Mouse (Mus musculus): ENCODE results near the gene Gm21188. TPM values are rescaled to one million over a fixed set of nuclear protein-coding genes. Genes with fewer than 3 reads are reported as not detected.
A peak's percentile ranks its signal among the peaks of the same experiment; 100 is the strongest.
"Not testable (repeated sequence)": the region's sequence is repeated elsewhere in the genome, so short reads cannot be mapped to it uniquely, and the experiment has no call there.

Gm21188 gene
- polyA plus RNA-seq, 1 experiment from 2014 or later, result not detected

DNA sequence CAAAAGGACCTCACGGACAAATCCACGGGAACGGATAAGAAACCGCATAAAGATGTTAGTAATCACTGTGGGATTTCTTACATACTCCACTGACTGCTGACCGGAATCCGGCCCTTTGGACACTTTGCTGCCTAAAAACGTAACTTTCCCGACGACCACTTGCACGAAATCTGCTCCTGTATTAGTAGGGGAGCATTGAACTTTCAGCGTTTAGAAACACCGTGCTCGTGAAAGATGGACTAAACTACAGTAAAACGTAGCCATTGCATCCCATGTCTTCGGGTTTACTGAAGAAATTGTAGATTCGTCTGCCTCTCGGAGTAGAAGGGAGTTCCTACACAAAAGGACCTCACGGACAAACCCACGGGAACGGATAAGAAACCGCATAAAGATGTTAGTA, 27.0 kb downstream of the Gm21188 start:
- 2% methylated on average over 21 of the region's 21 CpGs for WGBS

DNA sequence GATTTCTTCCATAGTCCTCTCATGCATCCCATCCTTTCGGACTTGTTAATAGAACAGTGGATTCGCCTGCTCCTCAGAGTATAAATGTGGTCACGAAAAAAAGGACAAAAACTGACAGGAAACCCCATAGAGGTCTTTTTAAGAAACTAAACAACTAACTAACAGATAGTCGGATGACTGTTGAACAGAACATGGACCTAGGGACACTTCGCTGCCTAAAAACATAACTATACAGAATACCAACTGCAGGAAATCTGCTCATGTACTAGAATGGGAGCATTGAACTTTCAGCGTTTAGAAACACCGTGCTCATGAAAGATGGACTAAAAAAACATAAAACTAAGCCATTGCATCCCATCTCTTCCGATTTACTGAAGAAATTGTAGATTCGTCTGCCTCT, 27.4 kb downstream of the Gm21188 start:
- not testable (repeated sequence) for ATAC-seq (ENCODE audit: insufficient number of reproducible peaks, insufficient read depth, low FRiP score, low TSS enrichment); H3K9ac ChIP-seq; H3K27ac ChIP-seq; H3K9me3 ChIP-seq; H3K4me3 ChIP-seq; H3K4me2 ChIP-seq (replicated peaks); H3K4me1 ChIP-seq; H3K36me3 ChIP-seq
- 10% methylated on average over 9 of the region's 9 CpGs for WGBS
- H3K27me3 ChIP-seq, result peaks cover 16% of the 10 kb centered on the region

More for the DNA sequence above, 27.0 kb downstream of the Gm21188 start:
- H3K4me3 ChIP-seq; ATAC-seq (ENCODE audit: insufficient number of reproducible peaks, insufficient read depth, low FRiP score, low TSS enrichment); H3K4me1 ChIP-seq; H3K9me3 ChIP-seq; H3K4me2 ChIP-seq (replicated peaks); H3K27ac ChIP-seq; H3K9ac ChIP-seq; H3K36me3 ChIP-seq: not testable (repeated sequence)
- H3K27me3 ChIP-seq, result peaks cover 16% of the 10 kb centered on the region

DNA sequence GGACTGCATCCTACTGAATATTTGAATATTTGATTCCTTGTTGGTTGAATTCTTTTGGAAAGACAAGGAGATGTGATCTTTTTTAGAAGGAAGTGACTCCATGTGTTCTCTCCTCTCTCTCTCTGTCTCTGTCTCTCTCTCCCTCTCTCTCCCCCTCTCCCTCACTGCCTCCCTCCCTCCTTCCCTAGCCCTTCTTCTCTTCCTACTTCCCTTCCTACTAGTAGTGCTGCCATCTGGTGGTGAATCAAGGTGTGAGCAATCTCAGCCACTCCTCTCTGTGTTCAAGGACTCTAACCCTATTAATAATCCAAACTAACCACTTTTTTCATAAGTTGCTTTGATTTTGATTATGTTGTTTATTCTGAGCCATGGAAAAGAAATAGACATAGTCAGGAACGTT, 30.5 kb downstream of the Gm21188 start:
- not testable (repeated sequence) for H3K4me1 ChIP-seq; H3K27ac ChIP-seq; ATAC-seq (ENCODE audit: insufficient number of reproducible peaks, insufficient read depth, low FRiP score, low TSS enrichment); H3K4me3 ChIP-seq; H3K4me2 ChIP-seq (replicated peaks); H3K9ac ChIP-seq; H3K9me3 ChIP-seq; H3K36me3 ChIP-seq
- WGBS, result no CpG with 5 or more reads among the region's 1 CpGs
- H3K27me3 ChIP-seq, result peaks cover 16% of the 10 kb centered on the region

DNA sequence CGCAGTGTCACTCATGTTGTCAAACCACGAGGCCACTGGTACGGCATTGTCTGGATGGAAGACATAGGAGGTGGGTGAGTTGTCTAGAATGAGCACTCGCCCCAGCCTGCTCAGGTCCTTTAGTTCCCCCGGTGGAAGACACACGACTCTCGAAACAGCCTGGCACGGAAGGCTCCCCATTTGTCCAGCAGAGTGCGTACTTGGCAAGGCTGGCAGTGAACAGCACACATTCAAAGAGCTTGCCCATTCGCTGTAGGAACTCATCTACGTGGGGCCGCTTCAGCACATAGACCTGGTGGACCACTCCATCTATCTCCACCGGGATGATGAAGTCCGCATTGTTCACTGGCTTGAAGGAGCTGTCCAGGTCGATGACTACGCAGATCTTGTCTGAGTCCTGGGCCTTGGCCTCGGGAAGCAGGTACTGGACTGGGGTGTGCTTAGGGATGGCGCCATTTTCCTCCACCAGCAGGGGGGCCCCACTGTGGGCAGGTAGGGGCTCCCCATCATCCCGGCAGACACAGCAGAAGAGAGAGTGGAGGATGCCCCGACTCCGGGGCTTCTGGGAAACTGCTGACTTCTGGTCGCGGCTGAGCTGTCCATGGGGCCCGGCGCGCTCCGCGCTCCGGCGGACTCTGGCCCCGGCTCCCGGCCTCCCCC, 36.5 kb downstream of the Gm21188 start:
- not testable (repeated sequence) for H3K4me1 ChIP-seq; H3K27me3 ChIP-seq; H3K9ac ChIP-seq; ATAC-seq (ENCODE audit: insufficient number of reproducible peaks, insufficient read depth, low FRiP score, low TSS enrichment); H3K36me3 ChIP-seq; H3K27ac ChIP-seq; H3K4me2 ChIP-seq (replicated peaks); H3K4me3 ChIP-seq; H3K9me3 ChIP-seq
- WGBS, result 0% methylated on average over 8 of the region's 32 CpGs

DNA sequence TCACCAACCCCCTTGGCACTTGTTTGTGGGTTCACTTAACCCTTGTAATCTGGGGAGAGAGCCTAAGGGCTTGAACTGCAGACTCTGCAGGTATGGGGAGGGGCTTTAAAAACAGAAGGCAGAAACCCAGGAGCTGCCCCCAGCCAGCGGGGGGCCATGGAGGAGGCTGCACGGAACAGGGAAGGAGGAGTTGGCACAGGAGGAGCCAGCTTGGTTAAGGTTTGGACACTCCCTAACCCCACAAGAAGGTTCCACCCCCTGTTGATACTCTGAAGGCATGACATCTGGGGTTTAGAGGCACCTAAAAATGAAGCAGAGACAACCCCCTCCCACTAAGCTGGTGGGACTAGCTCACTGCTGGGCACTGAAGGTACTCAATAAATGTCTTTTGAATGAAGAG, 38.0 kb downstream of the Gm21188 start:
- not testable (repeated sequence) for H3K4me2 ChIP-seq (replicated peaks); H3K9ac ChIP-seq; H3K36me3 ChIP-seq; H3K27ac ChIP-seq; H3K4me3 ChIP-seq; H3K4me1 ChIP-seq; ATAC-seq (ENCODE audit: insufficient number of reproducible peaks, insufficient read depth, low FRiP score, low TSS enrichment); H3K27me3 ChIP-seq; H3K9me3 ChIP-seq
- WGBS, result no CpG with 5 or more reads among the region's 2 CpGs

DNA sequence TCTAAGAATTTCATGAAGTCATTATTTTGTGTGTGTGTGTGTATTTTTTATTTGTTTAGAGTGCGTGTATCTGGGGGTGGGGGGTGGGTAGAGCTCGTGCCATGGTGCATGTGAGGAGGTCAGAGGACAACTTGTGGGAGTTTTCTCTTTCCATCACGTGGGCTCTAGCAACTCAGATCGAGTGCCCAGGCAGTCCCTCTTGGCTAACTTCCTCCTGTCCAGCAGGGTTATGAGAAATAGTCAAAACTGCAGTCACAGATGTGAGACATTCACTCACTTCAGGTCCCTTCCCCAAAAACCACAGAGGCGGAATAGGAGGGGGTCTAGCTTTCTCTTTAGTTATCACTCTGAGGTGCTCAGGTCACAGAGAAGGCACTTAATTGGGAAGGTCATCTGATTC, 38.5 kb downstream of the Gm21188 start:
- not testable (repeated sequence) for H3K4me1 ChIP-seq; H3K4me2 ChIP-seq (replicated peaks); H3K27ac ChIP-seq; H3K9me3 ChIP-seq; ATAC-seq (ENCODE audit: insufficient number of reproducible peaks, insufficient read depth, low FRiP score, low TSS enrichment); H3K27me3 ChIP-seq; H3K4me3 ChIP-seq; H3K9ac ChIP-seq; H3K36me3 ChIP-seq
- WGBS, result no CpG with 5 or more reads among the region's 5 CpGs

DNA sequence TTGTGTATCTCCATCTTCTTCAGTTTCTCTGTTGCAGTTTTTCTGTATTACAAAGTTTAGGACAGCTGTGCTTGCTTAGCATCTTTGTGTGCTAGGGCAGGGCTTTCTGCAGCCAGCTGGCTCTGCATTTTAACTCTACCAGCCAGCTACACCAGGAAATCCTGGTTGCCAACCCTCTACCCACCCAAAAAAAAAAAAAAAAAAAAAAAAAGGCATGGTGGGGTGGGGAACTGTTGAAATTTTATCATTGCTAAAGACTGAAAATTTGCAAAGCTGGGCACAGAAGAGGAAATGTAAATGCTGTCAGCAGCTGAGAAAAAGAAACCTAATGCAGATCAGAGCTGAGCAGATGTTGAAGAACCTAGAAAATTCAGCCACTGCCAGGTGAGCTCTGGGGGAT, 41.9 kb downstream of the Gm21188 start:
- H3K27ac ChIP-seq; H3K9ac ChIP-seq; H3K36me3 ChIP-seq; H3K4me1 ChIP-seq; H3K4me2 ChIP-seq (replicated peaks); H3K4me3 ChIP-seq; H3K27me3 ChIP-seq; H3K9me3 ChIP-seq; ATAC-seq (ENCODE audit: insufficient number of reproducible peaks, insufficient read depth, low FRiP score, low TSS enrichment): not testable (repeated sequence)

DNA sequence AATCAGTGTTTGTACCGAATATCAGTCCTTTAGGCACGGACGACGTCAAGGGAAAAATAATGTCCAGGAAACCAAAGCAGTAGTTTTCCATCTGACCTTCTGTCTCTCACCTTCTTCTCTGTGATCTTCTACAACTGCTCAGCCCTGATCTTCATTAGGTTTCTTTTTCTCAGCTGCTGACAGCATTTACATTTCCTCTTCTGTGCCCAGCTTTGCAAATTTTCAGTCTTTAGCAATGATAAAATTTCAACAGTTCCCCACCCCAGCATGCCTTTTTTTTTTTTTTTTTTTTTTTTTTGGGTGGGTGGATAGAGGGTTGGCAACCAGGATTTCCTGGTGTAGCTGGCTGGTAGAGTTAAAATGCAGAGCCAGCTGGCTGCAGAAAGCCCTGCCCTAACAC, 52.8 kb downstream of the Gm21188 start:
- H3K36me3 ChIP-seq; H3K9ac ChIP-seq; H3K27me3 ChIP-seq; H3K4me3 ChIP-seq; H3K4me2 ChIP-seq (replicated peaks); H3K9me3 ChIP-seq; H3K4me1 ChIP-seq; ATAC-seq (ENCODE audit: insufficient number of reproducible peaks, insufficient read depth, low FRiP score, low TSS enrichment); H3K27ac ChIP-seq: not testable (repeated sequence)
- no CpG with 5 or more reads among the region's 4 CpGs for WGBS

DNA sequence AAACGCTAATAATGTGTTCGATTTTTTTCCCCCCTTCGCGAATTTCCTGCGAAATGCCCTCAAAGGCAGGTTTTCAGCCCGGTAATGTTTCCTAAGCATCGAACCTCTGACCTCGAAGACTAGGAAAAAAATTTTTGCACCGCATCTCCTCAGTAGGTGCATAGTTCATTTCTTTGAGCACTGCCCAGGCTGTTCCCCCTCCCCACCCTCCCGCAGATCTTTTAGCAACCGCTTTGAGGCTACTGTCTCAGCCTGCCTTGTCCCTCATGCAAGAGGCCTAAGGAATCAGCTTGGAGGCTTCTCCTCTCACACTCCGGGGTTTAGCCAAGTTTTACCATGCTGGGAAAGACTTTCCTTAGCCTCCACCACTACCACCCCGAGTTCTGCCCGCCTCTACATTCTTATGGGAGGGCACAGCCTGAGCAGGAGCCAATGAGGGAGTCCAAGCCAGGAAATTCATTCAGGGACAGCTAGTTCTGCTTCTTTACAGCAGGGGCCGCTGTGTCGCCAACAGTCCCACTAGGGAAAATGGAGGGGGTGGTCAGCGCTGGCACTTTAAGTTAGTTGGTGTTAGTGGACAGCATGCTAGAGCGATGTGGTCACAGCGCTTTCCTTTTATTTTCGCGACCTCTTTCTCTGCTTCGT, 53.4 kb downstream of the Gm21188 start:
- H3K4me3 ChIP-seq; H3K9ac ChIP-seq; H3K4me1 ChIP-seq; H3K36me3 ChIP-seq; H3K4me2 ChIP-seq (replicated peaks); H3K27ac ChIP-seq; H3K9me3 ChIP-seq; H3K27me3 ChIP-seq: not testable (repeated sequence)
- WGBS, result no CpG with 5 or more reads among the region's 22 CpGs
- peak; percentile 67; the same call in 1 of the 2 replicates for ATAC-seq (ENCODE audit: insufficient number of reproducible peaks, insufficient read depth, low FRiP score, low TSS enrichment)

DNA sequence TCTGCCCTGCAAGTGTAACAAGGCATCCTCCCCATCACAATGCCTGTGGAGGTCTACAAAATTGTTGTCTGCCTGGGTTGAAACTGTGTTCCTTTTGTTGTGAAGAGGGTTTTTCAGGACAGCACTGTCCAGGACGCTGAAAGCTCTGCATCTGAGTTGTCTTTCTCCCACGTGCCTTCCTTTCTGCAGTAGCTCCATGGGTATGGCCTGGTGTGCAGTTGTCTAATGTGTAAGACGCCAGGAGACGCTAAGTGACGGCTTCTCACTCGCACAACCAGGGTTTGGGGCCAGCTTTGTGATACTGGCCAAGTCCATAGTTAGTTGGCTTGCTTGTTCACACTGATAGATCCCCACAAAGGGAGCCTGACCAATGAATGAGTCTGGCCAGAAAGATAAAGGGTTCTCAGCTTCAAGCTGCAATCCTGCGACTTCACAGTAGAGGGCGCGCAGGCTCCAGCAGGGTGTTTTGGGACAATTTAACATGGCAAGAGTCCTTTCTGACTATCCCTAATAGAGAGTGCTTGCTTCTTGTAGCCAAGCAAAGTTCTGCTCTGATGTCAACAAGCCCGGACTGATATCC, 60.0 kb downstream of the Gm21188 start:
- H3K9me3 ChIP-seq; H3K4me2 ChIP-seq (replicated peaks); H3K9ac ChIP-seq; H3K27ac ChIP-seq; H3K36me3 ChIP-seq; H3K4me3 ChIP-seq; H3K4me1 ChIP-seq; ATAC-seq (ENCODE audit: insufficient number of reproducible peaks, insufficient read depth, low FRiP score, low TSS enrichment); H3K27me3 ChIP-seq: not testable (repeated sequence)
- WGBS, result no CpG with 5 or more reads among the region's 10 CpGs

DNA sequence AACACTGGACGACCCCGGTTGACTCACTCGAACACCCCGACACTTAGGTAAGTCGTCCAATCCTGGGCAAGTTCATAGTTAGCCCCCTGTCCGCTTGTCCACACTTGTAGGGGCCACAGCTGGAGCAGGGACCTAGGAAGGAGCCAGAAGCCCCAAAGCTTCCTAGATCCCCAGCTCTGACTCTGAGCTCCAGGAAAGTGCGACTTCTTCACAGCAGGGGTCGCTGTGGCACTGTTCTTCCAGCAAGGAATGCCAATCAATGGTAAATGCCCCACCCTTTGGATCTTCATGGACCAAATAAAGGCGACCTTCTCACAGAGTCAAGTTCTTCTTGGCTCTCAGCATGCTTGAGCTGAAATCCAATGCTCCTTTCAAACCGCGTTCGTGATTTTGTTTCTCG, 60.7 kb downstream of the Gm21188 start:
- WGBS, result no CpG with 5 or more reads among the region's 13 CpGs
- H3K4me1 ChIP-seq; H3K27me3 ChIP-seq; H3K4me3 ChIP-seq; H3K27ac ChIP-seq; H3K4me2 ChIP-seq (replicated peaks); H3K9ac ChIP-seq; H3K36me3 ChIP-seq; ATAC-seq (ENCODE audit: insufficient number of reproducible peaks, insufficient read depth, low FRiP score, low TSS enrichment); H3K9me3 ChIP-seq: not testable (repeated sequence)

Measured in embryonic facial prominence, embryonic 12.5 days (tissue).